Mouse (Mus musculus): ENCODE measurements around the gene Axdnd1. TPM values are rescaled to one million over a fixed set of nuclear protein-coding genes. Genes with fewer than 3 reads are reported as not detected.

Axdnd1 gene
- polyA plus RNA-seq, 1 experiment from 2014 or later, result not detected

DNA sequence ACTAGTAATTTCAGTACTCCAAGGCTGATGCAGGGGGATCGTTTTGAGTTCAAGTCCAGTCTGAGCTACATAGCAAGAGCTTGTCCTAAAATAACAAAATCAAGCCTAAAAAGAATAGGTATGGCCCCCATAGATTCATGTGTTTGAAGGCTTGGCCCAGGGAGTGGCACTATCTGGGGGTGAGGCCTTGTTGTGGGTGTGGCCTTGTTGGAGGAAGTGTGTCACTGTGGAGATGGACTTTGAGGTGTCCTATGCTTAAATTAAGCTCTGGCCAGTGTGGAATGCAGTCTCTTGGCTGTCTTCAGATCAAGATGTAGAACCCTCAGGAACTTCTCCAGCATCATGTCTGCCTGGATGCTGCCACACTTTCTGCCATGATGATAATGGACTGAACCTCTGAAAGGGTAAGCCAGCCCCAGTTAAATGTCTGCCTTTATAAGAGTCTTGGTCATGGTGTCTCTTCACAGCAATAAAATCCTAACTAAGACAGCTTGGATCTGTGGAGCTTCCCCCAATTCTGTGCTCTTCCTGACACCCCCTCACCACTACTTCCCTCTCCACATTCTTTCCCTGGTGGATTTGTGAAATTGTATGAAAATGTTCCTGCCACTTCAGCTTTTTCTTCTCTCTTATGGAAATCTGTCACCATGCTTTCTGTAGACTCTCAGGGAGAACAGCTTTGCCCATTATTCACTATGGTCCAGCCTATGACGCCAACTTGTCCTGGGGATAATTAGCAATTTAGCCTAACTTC, 34.2 kb upstream of the Axdnd1 start:
- H3K27me3 ChIP-seq (replicated peaks), result no peaks in the 10 kb centered on the region
- no peak for ATAC-seq (ENCODE audit: low FRiP score, low read depth)
- H3K9ac ChIP-seq, result no peak overlapping the region
- H3K4me3 ChIP-seq, result no peak overlapping the region
- H3K4me1 ChIP-seq, result no peaks in the 10 kb centered on the region; the same call in 1 of the 2 replicates
- no peaks in the 10 kb centered on the region for H3K9me3 ChIP-seq
- no peaks in the 10 kb centered on the region for H3K36me3 ChIP-seq
- 81% methylated on average over 2 of the region's 2 CpGs for WGBS
- no peak overlapping the region for H3K4me2 ChIP-seq (replicated peaks)
- H3K27ac ChIP-seq, result no peak overlapping the region

DNA sequence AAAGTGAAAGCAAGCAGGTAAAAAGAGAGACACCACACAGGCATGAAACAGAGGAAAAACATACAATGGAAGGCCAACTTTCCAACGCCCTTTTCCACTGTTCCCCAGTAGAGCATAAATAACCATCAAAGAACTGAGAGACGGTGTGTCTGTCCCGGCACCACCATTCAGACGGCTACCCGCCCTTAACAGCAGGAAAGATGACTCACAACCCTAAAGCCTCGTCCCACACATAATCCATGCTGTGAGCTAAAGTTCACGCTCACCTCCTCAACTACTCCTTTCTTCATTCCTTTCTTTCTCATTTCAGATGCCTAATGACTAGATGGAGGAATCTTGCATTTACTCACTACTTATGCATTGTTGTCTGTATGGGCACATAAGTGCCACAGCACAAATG, 33.4 kb upstream of the Axdnd1 start:
- Histone ChIP-seq H3K36me3 (no peaks in the 10 kb centered on the region), H3K27me3 (replicated peaks) (no peaks in the 10 kb centered on the region), H3K4me3 (no peak overlapping the region), H3K27ac (no peak overlapping the region), H3K4me1 (no peaks in the 10 kb centered on the region; the same call in 1 of the 2 replicates), H3K9ac (no peak overlapping the region), H3K9me3 (no peaks in the 10 kb centered on the region), H3K4me2 (replicated peaks) (no peak overlapping the region)
- 44% methylated on average over 7 of the region's 7 CpGs for WGBS
- no peak for ATAC-seq (ENCODE audit: low FRiP score, low read depth)

DNA sequence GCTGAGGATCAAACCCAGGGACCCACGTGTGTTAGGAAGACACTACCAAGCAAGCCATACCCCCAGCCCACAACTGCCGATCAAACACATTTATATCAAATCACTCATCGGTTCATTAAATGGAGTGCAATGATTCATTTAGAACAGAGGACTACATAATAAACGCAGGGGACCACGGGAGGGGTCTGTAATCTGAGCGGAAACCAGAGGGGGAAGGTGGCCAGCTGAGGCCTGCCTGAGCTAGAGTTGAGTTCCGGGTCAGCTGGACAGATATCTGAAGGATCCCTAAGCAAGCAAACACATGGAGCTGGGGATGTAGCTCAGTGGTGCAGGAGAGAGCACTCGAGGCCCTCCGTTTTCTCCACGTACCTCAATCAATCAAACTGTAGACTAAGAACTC, 32.9 kb upstream of the Axdnd1 start:
- Histone ChIP-seq H3K9ac (no peak overlapping the region), H3K36me3 (no peaks in the 10 kb centered on the region)
- no peak for ATAC-seq (ENCODE audit: low FRiP score, low read depth)

DNA sequence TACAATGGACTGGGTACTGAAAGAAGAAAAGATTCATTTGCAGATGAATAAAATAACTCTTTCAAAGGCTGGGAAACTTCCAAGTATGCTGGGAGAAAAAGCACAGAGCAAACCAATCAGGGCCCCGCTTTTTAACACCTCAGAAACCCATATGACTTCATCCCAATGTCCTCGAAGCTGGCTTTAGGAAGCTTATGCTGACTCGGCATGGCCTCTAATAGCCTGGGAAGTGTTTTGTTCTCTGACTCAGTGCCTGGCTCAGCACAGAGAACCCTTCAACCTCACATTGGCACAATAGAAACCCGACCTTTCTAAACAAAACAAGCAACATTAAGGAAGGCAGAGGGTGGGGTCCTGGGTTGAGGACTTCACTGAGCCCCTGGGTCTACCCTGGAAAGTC, 29.5 kb upstream of the Axdnd1 start:
- H3K36me3 ChIP-seq, result no peaks in the 10 kb centered on the region
- 50% methylated on average over 4 of the region's 4 CpGs for WGBS
- H3K4me2 ChIP-seq (replicated peaks), result no peak overlapping the region
- no peaks in the 10 kb centered on the region for H3K9me3 ChIP-seq
- no peak overlapping the region for H3K4me3 ChIP-seq
- no peak for ATAC-seq (ENCODE audit: low FRiP score, low read depth)
- no peaks in the 10 kb centered on the region; the same call in 1 of the 2 replicates for H3K4me1 ChIP-seq
- no peak overlapping the region for H3K9ac ChIP-seq
- H3K27me3 ChIP-seq (replicated peaks), result no peaks in the 10 kb centered on the region
- H3K27ac ChIP-seq, result no peak overlapping the region

More for the DNA sequence above, 32.9 kb upstream of the Axdnd1 start:
- Histone ChIP-seq H3K4me1 (no peaks in the 10 kb centered on the region; the same call in 1 of the 2 replicates), H3K27ac (no peak overlapping the region), H3K9me3 (no peaks in the 10 kb centered on the region), H3K27me3 (replicated peaks) (no peaks in the 10 kb centered on the region), H3K4me3 (no peak overlapping the region), H3K4me2 (replicated peaks) (no peak overlapping the region)
- 74% methylated on average over 10 of the region's 10 CpGs for WGBS

DNA sequence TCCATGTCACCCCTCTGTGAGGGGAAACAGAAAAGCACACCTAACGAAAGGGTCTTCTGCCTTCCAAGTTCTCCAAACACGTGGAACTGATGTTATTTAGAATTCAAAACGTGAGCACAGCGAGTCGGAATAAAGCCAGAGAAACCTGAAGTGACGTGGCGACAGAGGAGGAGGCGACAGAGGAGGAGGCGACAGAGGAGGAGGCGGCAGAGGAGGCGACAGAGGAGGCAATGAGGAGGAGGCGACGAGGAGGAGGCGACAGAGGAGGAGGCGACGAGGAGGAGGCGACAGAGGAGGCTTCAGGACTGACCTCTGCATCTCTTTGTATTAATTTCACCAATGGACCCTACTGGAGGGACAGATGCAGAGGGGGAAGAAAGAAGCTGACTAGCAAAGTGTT, 28.7 kb upstream of the Axdnd1 start:
- no peak for ATAC-seq (ENCODE audit: low FRiP score, low read depth)
- no peak overlapping the region for H3K4me3 ChIP-seq
- H3K4me1 ChIP-seq, result no peaks in the 10 kb centered on the region; the same call in 1 of the 2 replicates
- no peak overlapping the region for H3K27ac ChIP-seq
- H3K9me3 ChIP-seq, result no peaks in the 10 kb centered on the region
- no peaks in the 10 kb centered on the region; the same call in 1 of the 2 replicates for H3K36me3 ChIP-seq
- no peak overlapping the region for H3K9ac ChIP-seq
- no peaks in the 10 kb centered on the region for H3K27me3 ChIP-seq (replicated peaks)
- 81% methylated on average over 17 of the region's 17 CpGs for WGBS
- no peak overlapping the region for H3K4me2 ChIP-seq (replicated peaks)

DNA sequence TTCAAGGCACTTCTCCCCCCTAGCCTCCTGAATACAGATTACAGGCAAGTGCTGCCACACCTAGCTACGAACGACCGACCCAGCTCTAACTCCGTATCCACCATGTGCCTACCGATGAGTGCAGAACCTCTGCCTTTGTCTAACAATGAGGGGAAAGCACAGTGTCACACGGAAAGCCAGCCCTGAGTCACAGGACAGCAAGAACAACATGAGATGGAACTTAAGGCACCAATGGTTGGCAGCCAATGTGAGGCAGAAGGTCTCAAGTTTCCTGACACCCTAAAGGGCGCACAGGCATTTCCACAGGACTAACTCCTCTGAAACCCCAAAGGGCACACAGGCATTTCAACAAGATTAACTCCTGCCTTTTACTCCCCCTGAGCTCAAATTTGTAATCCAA, 28.1 kb upstream of the Axdnd1 start:
- Histone ChIP-seq H3K9ac (no peak overlapping the region), H3K4me2 (replicated peaks) (no peak overlapping the region), H3K27me3 (replicated peaks) (no peaks in the 10 kb centered on the region), H3K36me3 (no peaks in the 10 kb centered on the region; the same call in 1 of the 2 replicates), H3K4me1 (no peaks in the 10 kb centered on the region; the same call in 1 of the 2 replicates), H3K4me3 (no peak overlapping the region), H3K9me3 (no peaks in the 10 kb centered on the region), H3K27ac (no peak overlapping the region)
- 89% methylated on average over 7 of the region's 7 CpGs for WGBS
- no peak for ATAC-seq (ENCODE audit: low FRiP score, low read depth)

DNA sequence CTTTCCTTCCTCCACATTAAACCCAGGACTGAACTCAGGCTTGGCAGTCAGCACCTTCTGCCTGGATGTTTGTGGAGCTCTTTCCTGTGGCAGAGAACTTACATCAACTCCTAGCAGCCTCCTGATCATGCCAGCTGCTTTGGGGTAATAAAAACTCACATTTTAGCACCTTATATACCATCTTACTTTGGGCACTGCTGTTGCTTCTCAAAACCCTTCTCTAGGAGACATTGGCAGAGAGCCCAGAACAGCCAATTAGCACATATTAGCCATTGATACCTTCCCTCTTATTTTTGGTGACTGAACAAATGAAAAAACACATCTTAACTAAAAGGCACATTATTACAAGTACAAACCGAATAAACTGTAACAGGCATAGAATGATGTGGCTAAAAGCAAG, 24.1 kb upstream of the Axdnd1 start:
- no peak overlapping the region for H3K4me2 ChIP-seq (replicated peaks)
- no peak overlapping the region for H3K4me3 ChIP-seq
- no peaks in the 10 kb centered on the region for H3K27me3 ChIP-seq (replicated peaks)
- no peaks in the 10 kb centered on the region for H3K4me1 ChIP-seq
- peaks cover 6% of the 10 kb centered on the region for H3K36me3 ChIP-seq
- no peak for ATAC-seq (ENCODE audit: low FRiP score, low read depth)
- H3K27ac ChIP-seq, result no peak overlapping the region
- no peaks in the 10 kb centered on the region for H3K9me3 ChIP-seq
- H3K9ac ChIP-seq, result no peak overlapping the region
- 90% methylated on average over 1 of the region's 1 CpGs for WGBS

DNA sequence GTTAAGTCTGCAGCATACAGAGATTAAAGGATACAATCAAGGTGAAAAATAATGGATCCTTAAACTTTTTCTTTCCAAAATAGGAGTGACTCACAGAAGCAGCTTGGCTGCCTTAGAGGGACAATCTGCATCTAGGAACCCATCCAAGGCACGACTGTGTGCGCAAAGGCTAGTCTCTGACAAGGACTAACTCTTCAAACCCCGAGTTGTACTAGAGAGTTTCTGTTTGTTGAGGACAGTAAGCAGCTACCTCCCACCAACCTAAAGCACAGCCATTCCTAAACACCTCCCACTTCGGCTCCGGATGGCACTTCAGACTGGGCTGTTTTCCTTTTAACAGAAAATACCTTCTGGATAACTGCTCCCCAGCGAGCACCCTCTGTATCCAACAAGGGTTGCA, 21.8 kb upstream of the Axdnd1 start:
- Histone ChIP-seq H3K9me3 (no peaks in the 10 kb centered on the region), H3K36me3 (peaks cover 14% of the 10 kb centered on the region), H3K4me1 (no peaks in the 10 kb centered on the region), H3K9ac (no peak overlapping the region), H3K4me2 (replicated peaks) (no peak overlapping the region), H3K4me3 (no peak overlapping the region), H3K27me3 (replicated peaks) (no peaks in the 10 kb centered on the region), H3K27ac (no peak overlapping the region)
- no peak for ATAC-seq (ENCODE audit: low FRiP score, low read depth)
- 89% methylated on average over 6 of the region's 6 CpGs for WGBS

DNA sequence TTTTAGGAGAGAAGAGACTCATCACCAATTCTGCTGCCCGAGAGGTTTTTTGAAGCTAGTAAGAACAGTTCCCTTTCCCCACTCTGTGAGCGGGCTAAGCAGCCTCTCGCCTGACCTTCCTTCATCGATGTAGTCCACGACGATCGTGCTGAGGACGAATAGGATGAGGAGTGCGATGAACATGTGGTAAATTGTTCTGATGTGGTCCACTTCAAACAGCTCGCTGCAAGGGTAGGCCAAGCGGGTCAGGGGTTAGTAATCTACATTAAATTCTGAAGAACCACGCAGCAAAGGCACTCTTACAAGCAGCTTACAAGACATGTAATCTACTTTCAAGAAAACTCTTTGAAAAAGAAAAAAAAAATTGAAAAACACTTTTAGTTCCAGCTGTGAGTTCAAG, 21.3 kb upstream of the Axdnd1 start:
- Histone ChIP-seq H3K36me3 (peaks cover 19% of the 10 kb centered on the region), H3K27ac (no peak overlapping the region), H3K9ac (no peak overlapping the region), H3K4me1 (no peaks in the 10 kb centered on the region), H3K27me3 (replicated peaks) (no peaks in the 10 kb centered on the region), H3K4me2 (replicated peaks) (no peak overlapping the region), H3K4me3 (no peak overlapping the region), H3K9me3 (no peaks in the 10 kb centered on the region)
- 94% methylated on average over 12 of the region's 12 CpGs for WGBS
- ATAC-seq (ENCODE audit: low FRiP score, low read depth), result no peak

DNA sequence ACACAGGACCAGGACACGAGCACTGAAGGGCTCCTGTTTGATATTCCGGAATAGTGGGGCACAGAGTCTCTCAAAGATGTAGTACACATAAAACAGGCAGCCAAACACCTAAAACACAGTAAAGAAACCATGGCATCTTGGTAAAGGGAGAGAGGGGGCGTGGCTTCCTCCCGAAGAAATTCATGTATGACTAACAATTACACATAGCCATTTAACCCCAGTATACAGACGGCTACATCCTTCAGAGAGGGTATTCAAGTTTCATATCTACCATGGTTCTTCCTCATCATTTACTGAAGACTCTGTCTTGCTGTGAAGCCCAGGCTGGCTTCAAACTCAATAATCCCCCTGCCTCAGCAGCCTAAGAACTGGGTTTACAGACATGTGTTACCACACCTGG, 16.8 kb upstream of the Axdnd1 start:
- ATAC-seq (ENCODE audit: low FRiP score, low read depth), result no peak
- no peaks in the 10 kb centered on the region for H3K4me1 ChIP-seq
- H3K4me3 ChIP-seq, result no peak overlapping the region
- H3K9me3 ChIP-seq, result no peaks in the 10 kb centered on the region
- H3K36me3 ChIP-seq, result peaks cover 39% of the 10 kb centered on the region
- no peak overlapping the region for H3K27ac ChIP-seq
- no peak overlapping the region for H3K9ac ChIP-seq
- H3K27me3 ChIP-seq (replicated peaks), result no peaks in the 10 kb centered on the region
- no peak overlapping the region for H3K4me2 ChIP-seq (replicated peaks)
- 94% methylated on average over 5 of the region's 5 CpGs for WGBS

DNA sequence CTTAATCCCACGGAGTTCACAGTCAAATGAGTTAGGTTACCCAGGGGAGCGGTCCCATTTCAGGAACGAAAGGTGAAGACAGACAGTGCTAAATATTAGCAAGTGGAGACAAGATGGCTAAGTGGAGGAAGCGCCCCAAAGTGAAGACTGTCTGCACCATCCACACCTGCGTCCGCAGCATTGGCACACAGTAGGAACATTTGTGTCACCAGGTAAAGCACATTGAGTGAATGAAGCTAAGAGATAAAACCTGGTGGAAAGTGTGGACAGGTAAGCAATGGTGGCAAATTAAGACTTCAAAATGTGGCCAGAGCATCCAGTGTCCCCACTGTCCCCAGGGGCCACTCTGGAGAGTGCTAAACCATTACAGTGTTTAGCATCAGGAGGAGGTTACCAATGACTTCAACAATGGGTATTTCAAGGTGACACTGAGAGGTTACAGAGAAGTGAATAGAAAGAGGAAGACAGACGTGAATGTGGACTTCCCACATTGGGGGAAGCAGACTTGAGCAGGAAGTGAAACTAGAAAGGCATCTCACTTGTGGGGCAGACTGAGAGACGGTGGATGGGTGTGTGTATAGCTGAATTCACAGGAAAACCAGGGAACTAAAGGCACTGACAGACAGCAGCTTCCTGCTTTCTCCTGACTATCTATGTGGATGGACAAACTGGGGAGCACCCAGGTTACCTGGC, 16.2 kb upstream of the Axdnd1 start:
- Histone ChIP-seq H3K27me3 (replicated peaks) (no peaks in the 10 kb centered on the region), H3K36me3 (peaks cover 45% of the 10 kb centered on the region), H3K4me1 (no peaks in the 10 kb centered on the region), H3K9me3 (no peaks in the 10 kb centered on the region), H3K4me3 (no peak overlapping the region), H3K27ac (no peak overlapping the region), H3K9ac (no peak overlapping the region), H3K4me2 (replicated peaks) (no peak overlapping the region)
- ATAC-seq (ENCODE audit: low FRiP score, low read depth), result no peak
- 94% methylated on average over 8 of the region's 8 CpGs for WGBS

DNA sequence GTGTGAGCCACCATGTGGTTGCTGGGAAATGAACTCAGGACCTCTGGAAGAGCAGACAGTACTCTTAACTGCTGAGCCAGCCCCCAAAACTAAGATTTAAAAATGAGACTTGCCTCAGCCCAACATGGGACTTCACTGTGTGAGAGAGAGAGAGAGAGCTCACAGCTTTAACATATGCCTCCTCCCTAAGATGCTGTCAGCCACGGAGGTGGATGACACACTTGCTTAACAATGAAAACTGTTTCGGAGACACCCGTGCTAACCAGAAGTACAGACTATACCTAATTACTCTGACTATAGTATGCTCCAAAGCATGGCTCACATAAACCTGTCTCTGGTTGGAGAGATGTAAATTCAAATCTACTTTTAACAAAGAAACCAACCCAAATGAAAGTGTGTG, 12.5 kb upstream of the Axdnd1 start:
- H3K4me1 ChIP-seq, result peaks cover 3% of the 10 kb centered on the region; the same call in 1 of the 2 replicates
- peaks cover 47% of the 10 kb centered on the region for H3K36me3 ChIP-seq
- H3K27me3 ChIP-seq (replicated peaks), result no peaks in the 10 kb centered on the region
- 92% methylated on average over 3 of the region's 3 CpGs for WGBS
- H3K9me3 ChIP-seq, result no peaks in the 10 kb centered on the region
- H3K27ac ChIP-seq, result no peak overlapping the region
- H3K9ac ChIP-seq, result no peak overlapping the region
- no peak overlapping the region for H3K4me2 ChIP-seq (replicated peaks)
- no peak for ATAC-seq (ENCODE audit: low FRiP score, low read depth)
- no peak overlapping the region for H3K4me3 ChIP-seq
